Mouse (Mus musculus): ENCODE results near the gene Tnnt3. TPM values are rescaled to one million over a fixed set of nuclear protein-coding genes. Genes with fewer than 3 reads are reported as not detected.

The Tnnt3 gene
- polyA plus RNA-seq (2012; rRNA removed), result 0.39 and 0.65 TPM in 2 replicates

GRCm38 (mm10) chr7:142498575-142498974 lies at the start of gene Tnnt3:
Gene Tnnt3 (plus strand): TSS chr7:142498836.
- no peaks in the 10 kb centered on the region for H3K4me1 ChIP-seq (ENCODE audit: control insufficient read depth, insufficient read depth, low read length)
- no peak within 1 kb of the TSS for H3K4me3 ChIP-seq (replicated peaks; ENCODE audit: insufficient read depth, low read depth, low read length)
- H3K27me3 ChIP-seq (ENCODE audit: control insufficient read depth, insufficient read depth, low read length), result no peaks in the 10 kb centered on the region
- no peak within 1 kb of the TSS for H3K27ac ChIP-seq (ENCODE audit: insufficient read depth, low read length)
- TF ChIP-seq CTCF (IDR thresholded peaks at IDR 0.05; ENCODE audit: borderline replicate concordance, insufficient read depth, low read depth, low read length), result no peak
- TF ChIP-seq POLR2A (IDR thresholded peaks at IDR 0.05; ENCODE audit: borderline replicate concordance, insufficient read depth, low read length), result no peak
- no peak for DNase-seq
- WGBS, result 89% methylated on average over 2 of the region's 2 CpGs

- H3K27me3 ChIP-seq (ENCODE audit: control insufficient read depth, insufficient read depth, low read length), result no peaks in the 10 kb centered on the region
- H3K4me3 ChIP-seq (replicated peaks; ENCODE audit: insufficient read depth, low read depth, low read length), result no peak overlapping the region
- DNase-seq, result peak in 1 of 2 experiments; percentile 4
- H3K27ac ChIP-seq (ENCODE audit: insufficient read depth, low read length), result no peak overlapping the region
- H3K4me1 ChIP-seq (ENCODE audit: control insufficient read depth, insufficient read depth, low read length), result no peaks in the 10 kb centered on the region
- 55% methylated on average over 6 of the region's 6 CpGs for WGBS
- TF ChIP-seq CTCF (IDR thresholded peaks at IDR 0.05; ENCODE audit: borderline replicate concordance, insufficient read depth, low read depth, low read length), result no peak
- TF ChIP-seq POLR2A (IDR thresholded peaks at IDR 0.05; ENCODE audit: borderline replicate concordance, insufficient read depth, low read length), result no peak
Measured at GRCm38 (mm10) chr7:142449038-142449617, 49.5 kb upstream of the Tnnt3 start.

- Histone ChIP-seq H3K4me1 (ENCODE audit: control insufficient read depth, insufficient read depth, low read length) (peaks cover 10% of the 10 kb centered on the region; the same call in 1 of the 2 replicates), H3K4me3 (replicated peaks; ENCODE audit: insufficient read depth, low read depth, low read length) (no peak overlapping the region), H3K27ac (ENCODE audit: insufficient read depth, low read length) (no peak overlapping the region), H3K27me3 (ENCODE audit: control insufficient read depth, insufficient read depth, low read length) (no peaks in the 10 kb centered on the region)
- WGBS, result 82% methylated on average over 1 of the region's 1 CpGs
- no peak for DNase-seq
- TF ChIP-seq POLR2A (IDR thresholded peaks at IDR 0.05; ENCODE audit: borderline replicate concordance, insufficient read depth, low read length) (no peak), CTCF (IDR thresholded peaks at IDR 0.05; ENCODE audit: borderline replicate concordance, insufficient read depth, low read depth, low read length) (no peak)
Measured at GRCm38 (mm10) chr7:142454706-142455105, 43.9 kb upstream of the Tnnt3 start.

- peaks cover 10% of the 10 kb centered on the region; the same call in 1 of the 2 replicates for H3K4me1 ChIP-seq (ENCODE audit: control insufficient read depth, insufficient read depth, low read length)
- DNase-seq, result peak in 1 of 2 experiments; percentile 10
- no peak overlapping the region for H3K4me3 ChIP-seq (replicated peaks; ENCODE audit: insufficient read depth, low read depth, low read length)
- no peak for TF ChIP-seq POLR2A (IDR thresholded peaks at IDR 0.05; ENCODE audit: borderline replicate concordance, insufficient read depth, low read length)
- no peaks in the 10 kb centered on the region for H3K27me3 ChIP-seq (ENCODE audit: control insufficient read depth, insufficient read depth, low read length)
- H3K27ac ChIP-seq (ENCODE audit: insufficient read depth, low read length), result no peak overlapping the region
- 69% methylated on average over 2 of the region's 2 CpGs for WGBS
Measured at GRCm38 (mm10) chr7:142455251-142455650, 43.4 kb upstream of the Tnnt3 start.

GRCm38 (mm10) chr7:142456806-142457205 lies 41.8 kb upstream of the Tnnt3 start:
- Histone ChIP-seq H3K27ac (ENCODE audit: insufficient read depth, low read length) (peak overlapping the region; percentile 78), H3K4me3 (replicated peaks; ENCODE audit: insufficient read depth, low read depth, low read length) (no peak overlapping the region), H3K27me3 (ENCODE audit: control insufficient read depth, insufficient read depth, low read length) (no peaks in the 10 kb centered on the region), H3K4me1 (ENCODE audit: control insufficient read depth, insufficient read depth, low read length) (peaks cover 10% of the 10 kb centered on the region; the same call in 1 of the 2 replicates)
- no peak for DNase-seq
- 26% methylated on average over 3 of the region's 3 CpGs for WGBS
- no peak for TF ChIP-seq CTCF (IDR thresholded peaks at IDR 0.05; ENCODE audit: borderline replicate concordance, insufficient read depth, low read depth, low read length)

DNA sequence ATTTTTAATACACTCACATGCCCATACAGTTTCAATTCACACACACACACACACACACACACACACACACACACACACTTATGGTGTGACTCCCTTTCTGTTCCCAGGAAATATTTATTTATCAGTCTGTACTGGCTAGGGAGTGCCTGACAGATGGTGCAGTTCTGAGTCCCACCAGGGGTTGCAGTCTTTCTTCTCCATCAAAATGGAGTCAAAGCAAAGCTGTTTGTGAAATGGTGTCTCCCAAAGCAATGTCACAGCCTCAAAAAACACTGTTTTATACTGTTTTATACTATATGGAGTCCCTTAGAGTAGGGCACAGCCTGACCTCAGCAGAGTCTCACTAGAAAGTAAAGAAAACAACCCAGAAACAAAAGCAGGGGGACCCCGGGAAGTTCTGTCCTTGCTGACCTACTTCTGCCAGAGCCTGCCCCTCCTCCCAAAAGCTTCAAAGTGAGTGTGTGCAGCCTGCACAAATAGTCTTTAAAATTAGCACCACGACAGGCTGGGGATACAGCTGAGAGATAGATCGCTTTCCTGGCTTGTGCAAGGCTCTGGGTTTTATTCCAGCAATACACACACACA lies 41.3 kb upstream of the Tnnt3 start:
- Histone ChIP-seq H3K4me3 (replicated peaks; ENCODE audit: insufficient read depth, low read depth, low read length) (no peak overlapping the region), H3K27me3 (ENCODE audit: control insufficient read depth, insufficient read depth, low read length) (no peaks in the 10 kb centered on the region), H3K4me1 (ENCODE audit: control insufficient read depth, insufficient read depth, low read length) (peaks cover 10% of the 10 kb centered on the region; the same call in 1 of the 2 replicates), H3K27ac (ENCODE audit: insufficient read depth, low read length) (peak overlapping the region; percentile 78)
- DNase-seq, result peak; percentile 81 to 87
- 3% methylated on average over 3 of the region's 3 CpGs for WGBS
- no peak for TF ChIP-seq POLR2A (IDR thresholded peaks at IDR 0.05; ENCODE audit: borderline replicate concordance, insufficient read depth, low read length)
- TF ChIP-seq CTCF (IDR thresholded peaks at IDR 0.05; ENCODE audit: borderline replicate concordance, insufficient read depth, low read depth, low read length), result no peak

DNA sequence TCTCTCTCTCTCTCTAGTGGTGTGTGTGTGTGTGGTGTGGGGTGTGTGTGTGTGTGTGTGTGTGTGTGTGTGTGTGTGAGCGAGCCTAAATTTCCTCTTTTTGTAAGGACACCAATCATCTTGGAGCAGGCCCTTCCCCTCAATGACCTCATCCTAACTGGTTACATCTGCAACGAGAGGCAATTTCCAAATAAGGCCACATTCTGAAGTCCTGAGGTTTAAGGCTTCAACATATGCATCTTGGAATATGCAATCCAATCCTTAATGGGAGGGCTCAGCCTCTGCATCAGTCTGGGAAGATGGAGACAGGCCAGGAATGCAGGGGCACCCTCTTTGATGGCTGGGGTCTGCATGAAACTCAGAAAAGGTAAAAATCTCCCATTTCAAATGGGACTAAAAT lies 40.6 kb upstream of the Tnnt3 start:
- Histone ChIP-seq H3K4me1 (ENCODE audit: control insufficient read depth, insufficient read depth, low read length) (peaks cover 14% of the 10 kb centered on the region), H3K27me3 (ENCODE audit: control insufficient read depth, insufficient read depth, low read length) (no peaks in the 10 kb centered on the region), H3K27ac (ENCODE audit: insufficient read depth, low read length) (peak overlapping the region; percentile 78), H3K4me3 (replicated peaks; ENCODE audit: insufficient read depth, low read depth, low read length) (no peak overlapping the region)
- peak in 1 of 2 experiments; percentile 22 for DNase-seq
- no peak for TF ChIP-seq CTCF (IDR thresholded peaks at IDR 0.05; ENCODE audit: borderline replicate concordance, insufficient read depth, low read depth, low read length)
- TF ChIP-seq POLR2A (IDR thresholded peaks at IDR 0.05; ENCODE audit: borderline replicate concordance, insufficient read depth, low read length), result no peak
- 30% methylated on average over 2 of the region's 2 CpGs for WGBS

DNA sequence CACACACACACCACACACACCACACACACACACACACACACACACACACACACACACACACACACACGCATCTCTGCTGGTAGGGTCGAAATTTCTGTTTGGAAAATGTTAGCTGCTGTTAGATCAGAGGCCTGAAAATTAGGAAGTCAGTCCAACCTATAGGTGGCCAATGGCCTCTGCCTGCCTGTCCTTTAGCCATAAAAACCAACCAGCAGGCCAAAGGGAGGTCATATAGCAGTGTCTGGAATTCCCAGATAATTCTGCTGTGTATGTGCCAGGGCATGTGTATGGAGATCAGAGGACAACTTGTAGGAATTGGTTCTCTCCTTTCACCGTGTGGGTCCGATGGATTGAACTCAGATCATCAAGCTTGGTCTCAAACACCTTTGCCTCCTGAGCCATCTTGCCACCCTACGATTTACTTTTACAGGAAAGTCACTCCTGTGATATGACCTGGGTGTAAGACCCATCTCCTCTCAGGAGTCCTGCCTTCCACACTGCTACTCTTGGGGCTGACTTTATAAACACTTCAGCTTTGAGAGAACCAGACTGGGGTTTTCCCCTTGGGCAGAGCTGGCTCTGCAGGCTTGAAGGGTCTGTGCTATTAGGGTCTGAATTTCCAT lies 39.8 kb upstream of the Tnnt3 start:
- Histone ChIP-seq H3K27me3 (ENCODE audit: control insufficient read depth, insufficient read depth, low read length) (no peaks in the 10 kb centered on the region), H3K4me1 (ENCODE audit: control insufficient read depth, insufficient read depth, low read length) (peaks cover 22% of the 10 kb centered on the region), H3K4me3 (replicated peaks; ENCODE audit: insufficient read depth, low read depth, low read length) (no peak overlapping the region), H3K27ac (ENCODE audit: insufficient read depth, low read length) (peak overlapping the region; percentile 78; the same call in 1 of the 2 replicates)
- peak in 1 of 2 experiments; percentile 17 for DNase-seq
- TF ChIP-seq POLR2A (IDR thresholded peaks at IDR 0.05; ENCODE audit: borderline replicate concordance, insufficient read depth, low read length) (no peak), CTCF (IDR thresholded peaks at IDR 0.05; ENCODE audit: borderline replicate concordance, insufficient read depth, low read depth, low read length) (no peak)
- WGBS, result 93% methylated on average over 5 of the region's 5 CpGs
